Mouse (Mus musculus): ENCODE data around the gene Olfr699.
"Not testable (repeated sequence)": the region's sequence is repeated elsewhere in the genome, so short reads cannot be mapped to it uniquely, and the experiment has no call there.

Olfr699 gene

DNA sequence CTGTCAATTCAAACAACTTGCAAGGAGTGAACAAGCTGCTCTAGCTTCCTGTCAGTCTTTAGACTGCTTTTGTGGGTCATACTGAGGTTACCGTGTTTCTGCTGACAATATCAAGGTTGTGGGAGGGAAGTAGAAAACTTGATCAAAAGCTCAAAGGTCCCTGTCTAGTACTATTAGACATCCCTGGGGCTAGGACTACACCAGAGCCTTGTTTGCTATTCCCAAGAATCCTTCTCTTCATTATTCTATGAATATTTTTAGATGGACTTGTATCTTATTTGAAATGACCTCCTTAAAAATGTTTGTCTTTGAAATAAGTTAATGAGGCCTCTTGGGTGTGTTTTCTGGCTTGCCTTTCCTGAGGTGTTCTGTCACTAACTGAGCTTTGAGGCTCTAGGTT, at the start of gene Olfr699:
Gene Olfr699 (minus strand): TSS at position 101 of the 400 bp plus-strand sequence.
- in situ Hi-C loops (cut with MboI; ENCODE audit: low sequenced_read_pairs) = no loop called here

DNA sequence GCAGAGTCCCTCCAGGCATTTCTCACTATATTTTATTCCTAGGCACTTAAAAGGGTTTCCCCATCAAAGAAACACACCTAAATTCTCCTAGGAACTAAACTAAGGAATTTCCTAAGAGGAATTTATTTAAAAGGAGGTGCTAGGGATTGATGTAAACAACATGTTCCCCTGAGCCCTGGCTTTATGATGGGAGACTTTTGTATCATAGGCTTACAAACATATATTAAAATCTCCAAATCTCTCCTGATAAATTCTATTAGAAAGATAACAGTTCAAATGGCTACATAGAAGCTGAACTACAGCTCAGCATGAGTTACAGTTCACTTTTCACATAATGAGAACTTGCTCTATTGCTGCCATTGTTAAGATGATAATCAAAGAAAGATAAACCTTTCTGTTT, 40.8 kb upstream of the Olfr699 start, which contains the start of gene Olfr702:
Gene Olfr702 (minus strand): TSS at position 101 of the 400 bp plus-strand sequence.
- in situ Hi-C loops (cut with MboI; ENCODE audit: low sequenced_read_pairs) = no loop called here

DNA sequence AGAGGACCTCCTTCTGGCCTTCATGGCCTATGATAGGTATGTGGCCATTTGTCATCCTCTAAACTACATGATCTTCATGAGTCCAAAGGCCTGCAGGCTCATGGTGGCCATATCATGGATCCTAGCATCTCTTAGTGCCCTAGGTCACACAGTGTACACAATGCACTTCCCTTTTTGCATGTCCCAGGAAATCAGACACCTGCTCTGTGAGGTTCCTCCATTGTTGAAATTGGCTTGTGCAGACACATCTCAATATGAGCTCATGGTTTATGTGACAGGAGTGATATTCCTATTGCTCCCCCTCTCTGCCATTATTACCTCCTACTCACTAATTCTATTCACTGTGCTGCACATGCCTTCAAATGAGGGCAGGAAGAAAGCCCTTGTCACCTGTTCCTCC, 25.4 kb upstream of the Olfr699 start:
- in situ Hi-C loops (cut with MboI; ENCODE audit: low sequenced_read_pairs) = no loop called here

DNA sequence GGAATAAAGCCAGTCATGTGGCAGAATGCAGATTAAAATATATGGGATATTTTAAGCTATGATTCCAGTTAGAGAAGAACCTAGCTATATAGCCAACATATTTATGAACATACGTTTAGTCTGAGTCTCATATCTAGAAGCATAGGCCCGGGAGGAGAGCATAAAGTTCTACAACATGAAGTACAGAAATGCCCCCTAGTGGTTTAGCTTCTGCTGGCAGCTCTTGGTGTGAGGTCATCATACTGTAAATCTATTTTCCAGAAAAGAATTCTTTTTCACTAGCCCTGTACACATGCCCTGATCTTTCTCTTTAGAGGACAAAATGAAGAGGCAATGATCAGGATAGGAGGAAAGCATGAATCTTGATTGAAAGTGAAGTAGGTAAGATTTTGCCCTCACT, 22.8 kb upstream of the Olfr699 start:
- in situ Hi-C loops (cut with MboI; ENCODE audit: low sequenced_read_pairs) = no loop called here

DNA sequence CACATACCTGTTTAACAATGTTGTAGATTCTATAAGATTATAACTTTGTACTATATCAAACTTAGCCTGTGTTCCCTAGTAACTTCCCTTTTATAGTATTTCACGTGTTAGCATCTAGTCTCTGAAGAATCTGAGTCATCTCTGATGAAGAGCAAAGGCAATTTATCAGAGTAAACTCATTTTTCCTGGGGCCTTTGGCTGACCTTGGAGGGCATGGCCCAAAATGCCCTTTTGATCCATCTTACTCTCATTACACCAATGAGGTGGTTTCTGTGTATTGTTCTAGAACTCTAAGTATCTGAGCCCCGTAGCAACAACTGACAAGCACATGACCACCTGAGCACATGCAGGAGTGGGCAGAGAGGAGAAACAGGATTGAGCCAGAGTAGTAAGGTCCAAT, 20.8 kb upstream of the Olfr699 start, which contains the start of gene Olfr701:
Gene Olfr701 (plus strand): TSS at position 301 of the 400 bp plus-strand sequence.
- in situ Hi-C loops (cut with MboI; ENCODE audit: low sequenced_read_pairs) = no loop called here

DNA sequence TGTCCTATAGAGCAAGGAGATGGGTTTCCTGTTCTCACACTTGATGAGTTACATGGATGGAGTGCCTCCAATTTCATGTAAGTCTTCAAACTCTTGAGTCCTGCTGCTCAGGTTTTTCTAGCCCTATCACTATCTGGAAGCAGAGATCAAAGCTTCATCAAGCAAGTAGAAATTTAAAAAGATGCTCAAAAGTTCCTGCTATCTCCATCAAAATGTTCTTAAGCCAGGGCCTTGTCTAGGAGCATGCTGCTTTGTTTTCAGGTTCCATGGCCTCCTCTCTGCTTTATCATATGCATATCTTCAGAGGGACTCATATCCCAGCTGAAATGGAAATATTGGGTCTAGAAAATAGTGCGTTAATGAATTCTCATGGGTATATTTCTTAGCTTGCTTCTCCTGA, 15.7 kb upstream of the Olfr699 start, which contains the start of gene Olfr700:
Gene Olfr700 (minus strand): TSS at position 101 of the 400 bp plus-strand sequence.
- in situ Hi-C loops (cut with MboI; ENCODE audit: low sequenced_read_pairs) = no loop called here

DNA sequence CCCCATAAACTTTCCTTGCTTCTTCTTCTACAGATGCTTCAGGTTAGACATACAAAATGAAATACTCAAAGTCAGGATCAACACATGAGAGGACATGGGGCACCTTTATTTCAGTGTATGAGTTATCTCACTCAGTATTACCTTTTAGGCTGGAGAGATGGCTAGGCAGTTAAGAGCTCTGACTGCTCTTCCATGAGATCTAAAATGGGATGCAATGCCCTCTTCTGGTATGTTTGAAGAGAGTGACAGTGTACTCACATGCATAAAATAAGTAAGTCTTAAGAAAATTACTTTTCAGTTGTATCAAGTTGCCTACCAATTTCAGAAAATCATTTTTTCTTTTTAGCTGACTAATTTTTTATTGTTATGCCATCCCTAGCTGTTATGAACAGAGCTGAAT, 4.7 kb downstream of the Olfr699 start:
- in situ Hi-C loops (cut with MboI; ENCODE audit: low sequenced_read_pairs) = no loop called here

DNA sequence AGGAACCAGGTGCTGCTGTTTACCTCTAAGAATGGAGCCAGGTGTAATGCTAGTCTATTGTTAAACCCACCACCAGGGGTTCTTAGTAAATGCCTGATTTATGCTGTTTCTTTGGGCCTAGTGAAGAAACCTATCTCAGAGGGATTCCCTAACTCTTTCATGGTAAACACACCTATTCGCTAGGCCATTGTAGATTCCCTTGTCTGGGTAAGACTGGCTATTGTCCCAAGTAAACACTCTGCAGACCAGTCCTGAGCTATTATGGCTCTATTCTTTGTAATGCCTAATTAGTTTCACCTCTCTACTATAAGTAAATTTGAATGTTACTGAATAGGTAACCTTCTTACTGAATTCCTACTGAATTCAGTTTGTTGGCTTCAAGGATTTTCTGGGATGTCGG, 32.0 kb downstream of the Olfr699 start:
- in situ Hi-C loops (cut with MboI; ENCODE audit: low sequenced_read_pairs) = not testable (repeated sequence)

DNA sequence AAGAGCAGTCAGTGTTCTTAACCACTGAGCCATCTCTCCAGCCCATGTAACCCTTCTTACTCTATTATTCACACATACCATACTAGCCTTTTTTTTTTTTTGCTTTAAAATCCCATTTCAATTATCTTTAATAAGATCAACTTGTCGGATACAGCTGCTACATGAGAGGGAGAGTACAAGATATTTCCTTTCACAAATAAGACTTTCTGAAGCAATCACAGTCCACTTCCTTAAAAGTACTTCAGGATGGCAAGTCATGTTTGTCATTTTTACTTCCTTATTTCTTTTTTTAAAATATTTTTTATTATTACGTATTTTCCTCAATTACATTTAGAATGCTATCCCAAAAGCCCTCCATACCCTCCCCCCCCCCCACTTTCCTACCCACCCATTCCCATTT, 34.2 kb downstream of the Olfr699 start:
- in situ Hi-C loops (cut with MboI; ENCODE audit: low sequenced_read_pairs) = no loop called here

DNA sequence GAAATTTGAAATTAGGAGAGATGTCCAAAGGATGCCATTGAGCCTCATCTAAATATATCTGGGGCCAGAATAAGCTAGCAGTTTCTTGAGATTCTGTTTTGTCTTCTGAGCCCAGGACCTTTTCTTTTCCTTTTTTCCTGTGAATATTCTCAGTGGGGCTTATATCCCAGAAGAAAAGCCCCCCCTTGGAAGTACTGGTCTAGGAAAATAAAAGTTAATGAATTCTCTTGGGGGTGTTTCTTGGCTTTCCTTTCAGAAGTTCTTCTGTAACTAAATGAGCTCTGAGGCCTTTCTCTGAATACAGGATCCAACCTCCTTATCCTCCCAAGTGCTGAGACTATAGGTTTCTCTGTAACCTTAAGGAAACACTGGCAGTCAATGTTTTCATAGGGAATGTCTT, 37.7 kb downstream of the Olfr699 start, which contains the start of gene Olfr698:
Gene Olfr698 (minus strand): TSS at position 101 of the 400 bp plus-strand sequence.
- in situ Hi-C loops (cut with MboI; ENCODE audit: low sequenced_read_pairs) = no loop called here

DNA sequence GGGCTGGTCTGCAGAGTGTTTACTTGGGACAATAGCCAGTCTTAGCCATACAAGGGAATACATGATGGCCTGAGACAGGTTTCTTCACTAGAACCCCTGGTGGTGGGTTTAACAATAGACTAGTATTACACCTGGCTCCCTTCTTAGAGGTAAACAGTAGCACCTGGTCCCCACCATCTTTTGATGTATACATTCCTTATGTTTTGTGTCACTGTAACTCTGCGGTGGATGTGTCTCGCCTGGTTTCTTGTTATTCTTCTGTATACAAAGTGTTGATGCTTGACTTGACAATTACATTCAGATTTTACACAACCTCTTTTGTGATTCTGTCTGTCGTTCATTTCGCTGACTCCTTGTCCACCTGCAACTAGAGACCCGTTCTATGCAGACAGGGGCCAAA, 47.2 kb downstream of the Olfr699 start:
- in situ Hi-C loops (cut with MboI; ENCODE audit: low sequenced_read_pairs) = no loop called here

DNA sequence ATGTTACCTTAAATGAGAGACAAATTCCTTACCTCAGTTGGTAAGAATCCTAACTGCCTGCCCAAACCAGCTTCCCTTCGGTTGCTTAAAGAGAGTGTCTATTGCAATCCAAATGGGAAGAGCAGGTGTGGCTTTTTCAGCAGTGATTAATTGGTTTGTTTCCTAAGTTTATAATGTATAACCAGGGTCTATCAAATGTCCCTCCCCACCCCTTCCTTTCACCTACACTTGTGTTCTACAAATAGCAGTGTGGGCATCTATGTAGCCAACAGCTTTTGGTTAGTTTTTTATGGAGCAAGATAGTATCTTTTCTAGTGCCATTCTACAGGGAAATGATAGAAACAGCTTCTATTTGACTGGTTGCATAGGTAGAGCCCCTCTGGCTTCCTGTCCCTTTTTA, 50.7 kb downstream of the Olfr699 start, which contains the start of gene Olfr697:
Gene Olfr697 (minus strand): TSS at position 101 of the 400 bp plus-strand sequence.
- in situ Hi-C loops (cut with MboI; ENCODE audit: low sequenced_read_pairs) = no loop called here

Measured in CH12F3 (cell line).